Mouse (Mus musculus) kidney, postnatal 36 days (tissue): ENCODE data around the gene Crygs.

Experiments
- DNase-seq, 2 experiments: peaks; one replicate each; pipeline ENCODE4 v3.0.0; 2021 to 2022; ENCODE audit warnings: mixed read lengths in 2 of 2

The Crygs gene

DNA sequence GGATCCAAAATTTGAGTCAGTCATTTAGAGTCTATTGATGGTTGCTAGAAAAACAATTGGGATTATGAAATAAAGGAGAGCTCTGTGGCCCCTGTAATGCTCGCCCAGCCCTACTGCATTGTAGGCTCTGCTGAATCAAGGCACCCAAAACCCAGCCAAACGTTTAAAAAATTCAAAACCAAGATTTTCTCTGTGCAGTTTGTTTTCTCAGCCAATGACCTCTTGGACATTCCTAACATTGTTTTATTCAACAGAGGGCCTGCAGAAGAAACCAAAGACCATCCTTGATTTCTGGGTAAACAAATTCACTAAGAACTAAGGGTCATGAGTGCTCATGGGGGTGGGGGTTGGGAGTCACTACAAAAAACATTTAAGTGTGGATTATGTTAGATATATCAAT, at the start of gene Crygs:
Crygs (minus strand) TSS at position 101 of the 400 bp plus-strand sequence.
- no peak for DNase-seq

DNA sequence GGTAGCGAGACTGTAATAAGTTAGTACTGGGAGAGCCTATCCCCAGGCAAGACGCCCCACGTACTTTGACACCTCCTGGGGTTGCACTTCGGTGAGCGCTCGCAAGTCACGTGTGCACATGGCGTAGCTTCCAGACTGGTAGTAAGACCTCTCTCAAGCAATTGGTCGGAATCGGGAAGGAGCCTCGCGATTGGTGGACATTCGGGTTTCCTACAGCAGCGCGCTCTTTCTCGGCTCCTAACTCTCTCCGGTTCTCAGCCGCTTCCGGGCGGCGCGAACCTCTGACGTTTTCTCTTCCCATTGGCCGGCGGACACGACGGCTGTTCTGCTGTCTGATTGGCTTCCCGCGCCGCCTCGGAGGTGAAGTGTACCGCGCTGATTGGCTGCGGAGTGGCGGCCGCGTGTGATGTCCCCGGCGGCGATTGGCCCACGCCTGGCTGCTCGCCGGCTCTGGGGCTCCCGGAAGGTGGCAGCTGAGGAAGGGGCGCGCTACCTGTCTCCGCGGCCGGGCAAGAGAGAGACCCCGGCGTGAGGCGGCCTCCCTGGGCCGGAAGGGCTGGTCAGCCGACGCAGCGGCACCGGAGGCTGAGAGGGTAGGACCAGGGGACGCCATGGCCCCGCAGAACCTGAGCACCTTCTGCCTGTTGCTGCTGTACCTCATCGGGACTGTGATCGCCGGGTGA, 46.2 kb upstream of the Crygs start, which contains the start of the genes Tbccd1 and Dnajb11:
Tbccd1 (minus strand) TSS at position 239 of the 683 bp plus-strand sequence.
Dnajb11 (plus strand) TSS at position 415 of the 683 bp plus-strand sequence.
- DNase-seq, result peak; percentile 99

DNA sequence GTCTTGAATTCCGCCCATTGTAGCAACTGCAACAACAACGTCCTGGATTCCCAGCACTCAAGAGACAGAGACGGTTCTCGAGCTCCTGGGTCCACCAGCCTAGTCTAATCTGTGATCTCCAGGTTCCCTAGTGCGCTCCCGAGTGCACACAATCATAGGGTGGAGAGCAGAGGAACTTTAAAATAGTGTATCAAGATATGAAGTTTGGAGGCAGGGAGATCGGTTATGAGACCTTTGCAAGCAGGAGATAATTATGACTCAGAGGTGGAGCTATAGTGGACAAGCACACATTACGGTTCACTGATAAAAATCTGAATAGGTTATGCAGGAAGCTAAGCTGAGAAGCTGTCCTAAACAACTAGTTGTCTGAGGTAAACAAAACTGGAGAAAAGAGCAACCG, 45.4 kb upstream of the Crygs start:
- DNase-seq, result no peak

DNA sequence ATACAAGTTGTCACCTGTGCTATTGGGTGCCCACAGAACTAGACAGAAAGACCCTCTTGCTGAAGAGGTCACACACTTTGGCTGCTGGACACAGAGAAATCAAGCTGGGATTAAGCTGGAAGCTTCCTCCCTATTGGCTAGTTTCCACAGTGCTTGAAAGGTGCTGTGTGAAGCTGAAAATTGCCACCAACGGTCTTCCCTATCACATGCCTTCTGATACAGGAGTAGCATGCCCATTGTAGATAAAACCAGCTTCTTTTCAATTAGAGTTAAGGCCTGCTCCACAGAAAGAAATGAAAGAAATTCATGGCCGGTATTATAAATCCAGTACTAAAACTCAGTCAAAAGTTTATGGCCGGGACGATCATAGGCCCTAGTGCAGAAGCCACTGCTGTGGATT, 41.3 kb upstream of the Crygs start:
- no peak for DNase-seq

DNA sequence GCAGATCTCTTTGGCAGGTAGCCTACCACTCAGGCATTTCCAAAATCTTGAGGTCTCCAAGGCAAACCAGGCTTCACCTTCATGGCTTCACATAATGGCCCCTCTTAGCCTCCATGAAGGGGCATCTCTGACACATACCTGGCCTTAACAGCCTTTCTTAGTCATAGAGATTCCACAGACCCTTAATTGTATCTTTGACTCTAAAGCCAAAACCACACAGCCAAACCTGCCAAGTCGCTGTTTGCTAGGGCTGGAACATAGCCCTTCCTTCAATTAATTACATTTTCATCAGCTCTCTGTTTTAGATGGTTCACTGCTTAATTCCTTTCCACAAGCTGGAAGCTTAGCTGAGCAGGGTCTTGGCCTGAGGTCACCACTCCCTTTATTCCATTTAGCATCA, 37.0 kb upstream of the Crygs start:
- DNase-seq, result no peak

DNA sequence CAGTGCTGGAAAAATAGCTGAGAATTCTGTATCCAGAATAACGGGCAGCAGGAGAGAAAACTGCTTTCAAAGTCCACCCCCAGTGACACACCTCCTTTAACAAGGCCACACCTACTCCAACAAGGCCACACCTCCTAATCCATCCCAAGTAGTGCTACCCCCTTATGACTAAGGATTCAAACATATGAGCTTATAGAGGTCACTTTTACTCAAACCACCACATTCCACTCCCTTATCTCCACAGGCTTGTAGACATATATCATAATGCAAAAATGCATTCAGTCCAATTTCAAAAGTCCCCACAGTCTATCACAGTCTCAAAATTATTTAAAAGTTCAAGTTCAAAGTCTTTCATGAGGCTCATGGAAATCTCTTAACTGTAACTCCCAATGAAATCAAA, 36.3 kb upstream of the Crygs start:
- no peak for DNase-seq

DNA sequence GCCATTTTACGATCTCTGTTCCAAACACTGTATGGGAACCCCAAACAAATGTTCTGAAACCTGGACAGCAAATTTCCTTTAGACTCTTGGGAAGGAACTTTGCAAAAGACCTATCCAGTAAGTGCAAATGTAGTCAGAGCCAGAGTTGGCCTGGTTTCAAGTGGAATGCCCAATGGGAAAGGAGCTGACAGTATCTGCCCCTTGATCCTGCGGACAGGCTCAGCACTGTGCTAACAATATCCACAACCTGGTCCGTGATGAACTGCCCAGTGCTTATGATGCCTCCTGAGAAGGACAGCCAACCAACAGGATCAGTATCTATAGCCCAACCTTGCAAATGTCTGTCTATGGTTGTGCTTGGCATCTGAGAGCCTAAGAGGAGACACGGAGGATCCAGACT, 34.1 kb upstream of the Crygs start:
- DNase-seq, result peak; percentile 67 to 73

DNA sequence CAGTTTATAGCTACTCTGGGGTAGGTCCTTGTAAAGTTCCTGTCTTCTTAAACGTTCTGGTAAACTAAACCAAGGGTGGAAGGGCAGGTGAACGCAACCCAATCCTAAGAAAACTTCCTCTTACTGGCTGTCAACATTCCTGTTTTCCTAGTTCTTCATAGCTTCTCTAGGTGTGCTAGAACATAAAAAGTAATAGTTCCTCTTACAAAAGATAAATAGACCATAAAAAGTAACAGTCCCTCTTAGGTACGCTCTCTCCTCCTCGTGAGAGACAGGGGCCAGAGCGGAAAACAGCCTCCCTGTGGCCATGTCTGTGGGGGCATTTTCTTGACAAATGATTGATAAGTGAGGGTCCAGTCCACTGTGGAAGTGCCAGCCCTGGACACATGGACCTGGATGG, 33.5 kb upstream of the Crygs start:
- peak in 1 of 2 experiments; percentile 6 for DNase-seq

DNA sequence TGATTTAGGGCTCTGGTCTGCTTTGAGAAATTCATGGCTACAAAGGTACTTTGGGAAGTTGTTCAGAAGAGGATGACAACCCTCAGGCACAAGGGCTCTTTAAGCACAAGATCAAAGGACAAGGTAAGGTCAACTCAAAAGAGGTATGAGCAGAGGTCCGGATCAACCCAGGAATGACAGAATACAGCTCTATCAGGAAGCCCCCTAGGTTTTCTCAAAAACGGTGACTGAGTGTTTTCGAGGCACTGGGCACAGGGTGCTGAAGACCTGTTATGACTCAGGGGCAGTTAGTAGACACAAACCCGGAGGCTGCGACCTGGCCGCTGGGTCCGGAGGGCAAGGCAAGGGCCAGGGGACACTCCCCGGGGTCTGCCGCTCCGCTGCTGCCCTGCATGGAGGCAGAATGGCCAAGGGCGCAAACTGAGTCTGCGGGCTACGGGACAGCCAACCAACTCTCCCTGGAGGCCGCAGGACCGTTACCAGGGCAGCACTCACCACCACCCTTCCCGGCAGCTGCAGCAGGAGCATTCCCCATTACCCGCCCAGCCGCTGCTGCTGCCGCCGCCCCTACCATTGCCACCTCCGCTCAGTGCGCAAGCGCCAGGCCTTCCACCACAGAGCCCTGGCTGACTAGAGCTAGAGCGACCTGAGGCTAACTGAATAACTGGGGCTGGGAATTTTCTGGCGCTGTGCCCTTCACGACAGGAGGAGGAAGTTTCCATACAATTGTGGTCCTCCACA, 32.9 kb upstream of the Crygs start:
- DNase-seq, result peak; percentile 92 to 96

DNA sequence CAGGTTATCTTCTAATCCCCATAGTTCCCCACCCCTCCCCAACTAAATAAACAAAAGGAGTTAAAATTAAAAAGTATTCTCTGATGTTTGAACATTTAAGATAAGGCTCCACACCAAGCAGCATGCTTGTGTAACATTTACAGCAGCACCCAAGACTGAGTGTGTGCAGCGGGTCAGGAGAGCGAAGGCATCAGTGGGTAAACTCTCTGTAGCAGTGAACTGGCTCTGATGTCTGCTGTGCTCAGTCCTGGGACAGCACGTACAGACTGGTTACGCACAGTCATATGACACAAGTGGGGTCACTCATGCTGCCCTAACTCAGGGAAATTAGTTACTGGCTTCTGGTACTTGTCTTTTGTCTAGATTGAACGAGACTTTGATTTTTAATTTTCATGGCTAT, 31.5 kb upstream of the Crygs start:
- no peak for DNase-seq

DNA sequence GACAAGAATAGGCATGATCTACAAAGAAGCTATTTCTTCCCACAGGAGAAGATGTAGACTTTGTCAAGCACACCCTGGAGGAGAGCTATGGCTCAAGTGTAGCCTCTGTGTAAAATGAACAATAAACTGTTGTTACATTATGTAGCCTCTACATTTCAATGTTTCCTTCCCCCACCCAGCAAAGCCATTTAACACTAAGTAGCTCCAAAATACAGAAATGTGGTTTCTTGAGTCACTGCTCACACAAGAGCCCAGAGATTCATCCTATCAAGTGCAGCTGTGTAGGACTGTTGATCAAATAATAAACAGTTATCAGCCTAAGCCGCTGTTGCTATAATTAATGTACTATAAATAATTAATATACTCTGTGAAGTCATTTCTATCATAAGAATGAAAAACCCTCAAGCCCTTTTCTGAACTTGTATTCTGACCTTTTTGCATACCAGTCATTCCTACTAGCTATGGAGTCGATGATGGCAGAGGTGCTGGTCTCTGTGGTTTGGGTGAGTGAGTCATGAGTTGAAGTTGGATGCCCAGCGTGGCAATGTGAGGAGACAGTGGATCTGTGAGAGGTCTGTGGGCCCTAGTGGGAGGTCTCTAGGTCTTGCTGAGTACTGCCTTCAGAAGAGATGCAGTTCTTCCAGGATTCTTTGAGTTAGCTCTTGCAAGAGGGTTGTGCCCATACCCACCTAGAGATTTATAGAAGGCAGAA, 27.9 kb upstream of the Crygs start:
- no peak for DNase-seq

DNA sequence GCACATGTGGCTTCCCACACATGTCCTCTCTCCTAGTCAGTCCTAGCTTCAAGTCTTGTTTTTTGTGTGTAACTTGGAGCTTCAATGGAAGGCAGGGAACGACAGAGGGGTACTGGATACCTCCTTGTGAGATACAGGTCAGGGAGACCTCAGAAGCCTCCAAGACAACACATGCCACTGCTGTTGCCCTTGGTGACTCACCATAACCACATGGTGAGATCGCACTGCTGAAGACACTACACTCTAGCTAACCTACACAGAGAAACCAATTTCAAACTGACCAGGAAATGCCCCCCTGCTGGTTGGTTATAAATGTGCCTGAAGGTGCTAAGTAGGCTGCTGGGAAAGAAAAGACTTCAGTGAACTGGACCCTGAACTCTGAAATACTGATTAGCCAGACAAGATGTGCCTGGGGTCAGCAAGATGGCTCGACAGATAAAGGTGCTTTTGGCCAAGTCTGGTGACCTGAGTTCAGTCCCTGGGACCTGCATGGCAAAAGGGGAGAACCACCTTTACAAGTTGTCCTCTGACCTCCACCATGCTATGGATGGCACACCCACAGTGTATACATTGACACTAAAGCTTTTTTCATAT, 21.7 kb upstream of the Crygs start:
- no peak for DNase-seq

DNA sequence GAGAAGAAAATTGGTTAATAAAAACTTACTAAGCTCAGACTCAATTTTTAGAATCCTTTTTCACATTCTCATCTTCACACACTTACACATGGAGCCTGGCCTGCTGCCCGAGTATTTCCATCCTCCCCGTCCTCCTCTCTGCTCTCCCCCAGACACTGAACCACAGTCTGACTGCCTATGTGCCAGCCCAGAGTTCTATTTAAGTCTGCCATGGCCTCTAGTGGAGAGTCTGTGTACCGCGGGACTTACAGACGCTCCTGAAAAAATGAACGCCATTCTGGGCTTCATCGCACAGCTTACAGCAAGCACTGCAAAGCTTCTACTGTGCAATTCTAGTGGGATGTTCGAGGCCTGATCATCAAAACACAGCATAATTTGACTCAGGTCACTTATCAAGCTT, 9.4 kb upstream of the Crygs start:
- no peak for DNase-seq

DNA sequence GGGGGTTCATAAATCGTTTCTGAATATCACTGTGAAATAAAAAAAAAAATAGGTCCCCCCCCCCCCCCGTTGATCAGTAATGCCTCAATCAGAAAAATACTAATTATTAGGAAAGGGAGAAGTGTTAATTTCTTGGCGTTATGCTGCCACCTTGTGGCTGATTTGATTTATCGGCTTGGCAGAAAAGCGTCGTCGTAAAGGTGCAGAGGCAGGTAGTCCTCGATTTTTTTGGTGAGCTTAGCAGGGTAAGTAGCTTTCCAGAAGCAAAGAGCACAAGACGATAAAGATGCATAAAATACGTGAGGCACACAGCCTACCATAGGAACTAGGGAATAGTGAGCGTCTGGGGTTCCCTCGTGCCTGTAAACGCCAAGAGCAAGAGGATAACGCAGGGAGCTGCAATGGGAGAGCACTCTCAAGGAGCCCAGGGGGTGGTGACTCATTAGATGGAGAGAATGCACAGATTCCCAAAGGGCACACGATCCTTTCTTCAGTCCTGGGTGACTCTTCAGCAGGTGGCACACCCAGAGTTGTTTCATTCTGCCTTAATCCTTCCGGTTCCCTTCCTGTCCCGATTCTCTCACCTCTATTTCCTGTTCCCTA, 3.8 kb downstream of the Crygs start:
- DNase-seq, result peak; percentile 48 to 80

DNA sequence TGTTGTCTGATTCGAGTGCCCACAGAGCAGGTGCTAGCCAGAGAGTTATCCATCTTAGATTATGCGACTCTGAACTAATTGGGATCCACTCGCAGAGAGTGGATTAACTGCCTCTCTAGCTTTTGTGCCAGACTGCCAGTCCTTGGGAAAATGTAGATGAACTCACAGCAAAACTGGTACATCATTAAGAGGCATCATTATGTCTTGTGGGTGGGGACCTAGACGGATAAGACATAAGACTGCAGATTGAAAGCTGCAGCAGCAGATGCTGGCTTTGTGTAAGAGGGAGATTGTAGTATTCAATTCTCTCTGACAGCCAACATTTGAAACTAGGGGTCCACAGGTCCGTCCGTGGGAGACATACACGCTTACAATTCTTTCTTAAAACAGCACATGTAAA, 8.6 kb downstream of the Crygs start:
- DNase-seq, result no peak

DNA sequence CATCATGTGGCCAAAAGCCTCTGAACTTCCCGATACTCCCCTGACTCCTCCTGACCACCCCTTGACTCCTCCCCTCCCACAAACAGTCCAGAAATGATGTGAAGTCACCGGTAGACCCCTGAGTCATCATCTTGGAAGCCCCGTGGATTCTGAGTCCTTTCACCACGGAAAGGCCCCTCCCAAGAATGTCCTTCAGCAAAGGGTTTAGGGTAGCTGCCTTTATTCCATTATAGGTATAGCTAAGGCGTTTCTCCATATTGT, 10.6 kb downstream of the Crygs start:
- DNase-seq, result no peak

DNA sequence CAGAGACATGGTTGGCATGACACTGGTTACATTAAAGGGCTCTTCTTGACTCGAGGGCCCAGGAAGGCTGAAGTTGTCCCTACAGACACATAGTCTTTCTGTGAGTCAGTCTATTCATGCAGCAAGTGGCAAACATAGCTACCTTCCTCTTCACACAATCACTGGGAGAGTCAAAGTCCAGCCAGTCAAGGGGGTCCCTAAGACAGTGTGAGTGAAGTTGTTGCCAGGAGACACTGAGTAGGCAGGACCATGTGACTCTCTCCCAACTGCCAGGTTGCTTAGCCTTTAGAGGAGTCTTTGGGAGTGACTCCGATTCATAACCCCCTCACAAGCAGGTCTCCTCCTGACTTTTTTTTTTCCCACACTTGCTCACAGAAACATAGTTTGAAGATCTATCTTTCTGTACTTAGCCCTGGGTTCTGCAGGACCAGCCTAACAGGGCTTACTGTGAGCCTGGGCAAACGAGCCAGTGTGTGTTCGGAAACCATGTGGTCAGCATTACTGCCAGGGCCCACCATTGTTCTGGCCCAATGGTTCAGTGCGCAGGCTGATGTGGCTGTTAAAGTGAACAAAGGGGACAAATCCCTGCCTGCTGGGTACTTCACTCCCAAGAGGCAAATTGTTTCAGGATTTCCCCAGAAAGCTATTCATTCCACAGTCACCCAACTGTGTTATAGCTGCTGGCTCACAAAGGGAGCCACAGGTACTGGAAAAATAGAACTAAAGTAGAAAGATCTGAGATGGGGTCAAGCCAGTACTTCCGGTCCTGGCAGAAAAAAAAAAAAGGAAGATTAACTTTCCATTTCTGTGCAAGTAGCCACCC, 11.1 kb downstream of the Crygs start:
- no peak for DNase-seq

DNA sequence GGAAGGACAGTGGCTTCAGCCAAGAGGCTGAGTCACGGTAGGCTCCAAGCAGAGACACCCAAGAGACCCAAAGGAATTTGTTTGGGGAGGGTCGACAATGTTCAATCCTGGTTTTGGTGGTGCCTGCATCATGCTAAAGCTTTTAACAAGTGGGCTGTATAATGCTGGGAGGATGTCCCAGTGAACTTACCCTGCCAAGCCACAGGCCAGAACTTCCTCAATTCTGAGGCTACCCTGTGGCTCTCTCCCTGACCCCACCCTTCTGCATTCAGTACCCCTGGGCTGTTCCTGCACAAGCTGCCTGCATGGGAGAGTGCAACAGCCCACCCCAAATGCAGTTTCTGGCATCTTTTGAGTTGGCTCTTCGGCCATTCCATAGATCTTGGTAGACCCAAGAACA, 12.9 kb downstream of the Crygs start:
- DNase-seq, result no peak

DNA sequence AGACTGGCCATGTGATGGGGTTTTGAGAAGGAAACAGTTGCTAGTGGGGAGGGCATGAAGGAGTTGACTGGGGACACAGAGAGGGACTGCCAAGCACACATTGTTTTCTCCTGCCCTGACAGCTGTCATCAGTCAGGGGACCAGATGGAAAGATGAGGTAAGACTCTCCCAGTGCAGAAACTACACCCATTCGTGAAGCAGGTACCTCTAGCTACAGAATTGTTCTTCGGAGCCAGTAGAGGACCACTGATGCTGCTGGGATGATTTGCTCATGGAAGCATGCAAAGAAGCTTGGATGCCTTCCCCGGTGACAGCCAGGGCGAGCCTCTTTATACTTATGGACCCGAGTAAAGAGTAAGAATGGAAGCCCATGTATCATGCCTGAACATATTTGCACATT, 13.9 kb downstream of the Crygs start:
- DNase-seq, result no peak

DNA sequence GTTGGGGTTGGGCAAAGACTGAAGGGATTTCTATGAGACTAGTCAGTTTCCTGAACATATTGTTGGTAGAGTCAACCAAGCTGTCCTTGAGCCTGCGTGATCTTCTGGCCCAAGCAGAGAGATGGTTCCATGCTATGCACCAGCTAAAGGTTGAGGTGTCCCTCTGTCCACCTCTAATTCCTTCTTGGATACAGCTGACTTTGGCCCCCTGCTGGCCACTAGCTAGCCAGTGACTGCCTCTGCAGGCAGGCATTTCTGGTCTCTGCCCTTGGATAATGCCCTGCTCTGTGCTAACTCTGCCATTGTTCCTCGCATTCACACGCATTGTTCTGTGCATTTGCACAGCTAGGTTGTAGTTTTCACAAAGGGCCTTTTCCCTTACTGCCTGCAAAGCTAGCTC, 15.9 kb downstream of the Crygs start:
- DNase-seq, result peak; percentile 22 to 71

DNA sequence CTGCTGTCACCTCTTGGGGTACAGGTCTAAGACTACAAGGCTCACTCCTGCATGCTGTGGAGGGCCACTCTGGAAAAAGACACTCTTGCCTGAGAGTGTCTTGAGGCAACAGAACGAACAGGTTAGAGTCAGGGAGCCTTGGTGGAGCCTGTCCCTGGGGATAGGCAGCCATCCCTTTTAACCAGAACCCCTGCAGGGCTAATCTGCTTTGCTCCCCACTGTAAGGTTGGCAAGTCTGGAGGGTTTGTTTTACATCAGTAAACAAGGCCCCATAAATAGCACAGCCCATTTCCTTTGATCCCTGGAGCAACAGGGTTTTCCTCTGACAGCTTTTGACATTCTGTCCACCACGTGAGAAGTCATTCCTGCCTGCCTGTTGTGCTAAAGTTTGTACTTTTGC, 20.1 kb downstream of the Crygs start:
- peak in 1 of 2 experiments; percentile 6 for DNase-seq

DNA sequence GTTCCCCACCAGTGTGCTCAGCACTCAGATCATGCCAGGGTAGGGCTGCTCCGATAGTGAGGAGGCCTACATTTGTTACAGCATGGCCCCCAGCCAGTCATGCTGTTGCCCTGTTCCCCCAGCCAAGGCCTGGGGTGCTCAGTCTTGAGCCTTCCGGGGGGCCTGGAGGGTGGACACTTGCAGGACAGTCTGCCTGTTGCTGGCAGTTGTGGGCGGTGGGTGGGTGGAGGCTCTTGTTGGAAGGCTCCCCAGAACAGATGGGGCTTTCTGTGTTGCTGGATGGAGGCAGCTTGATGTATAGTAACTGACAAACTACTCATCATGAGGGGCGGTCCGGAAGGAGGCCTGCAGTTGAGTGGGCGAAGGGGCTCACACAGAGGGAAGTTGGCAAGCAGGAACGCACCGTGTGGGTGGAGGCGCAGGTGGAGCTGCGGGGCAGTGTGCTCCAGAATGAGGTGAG, 21.4 kb downstream of the Crygs start:
- DNase-seq, result no peak
